Mouse (Mus musculus) embryo, embryonic 11.5 days (tissue): ENCODE measurements around the gene C130073F10Rik.
"Not testable (repeated sequence)": the region's sequence is repeated elsewhere in the genome, so short reads cannot be mapped to it uniquely, and the experiment has no call there.

Experiments used
- DNase-seq: peaks from one replicate; pipeline ENCODE4 v3.0.0-alpha.2; 2012; ENCODE audit warnings: low read depth, low spot score

Gene C130073F10Rik

DNA sequence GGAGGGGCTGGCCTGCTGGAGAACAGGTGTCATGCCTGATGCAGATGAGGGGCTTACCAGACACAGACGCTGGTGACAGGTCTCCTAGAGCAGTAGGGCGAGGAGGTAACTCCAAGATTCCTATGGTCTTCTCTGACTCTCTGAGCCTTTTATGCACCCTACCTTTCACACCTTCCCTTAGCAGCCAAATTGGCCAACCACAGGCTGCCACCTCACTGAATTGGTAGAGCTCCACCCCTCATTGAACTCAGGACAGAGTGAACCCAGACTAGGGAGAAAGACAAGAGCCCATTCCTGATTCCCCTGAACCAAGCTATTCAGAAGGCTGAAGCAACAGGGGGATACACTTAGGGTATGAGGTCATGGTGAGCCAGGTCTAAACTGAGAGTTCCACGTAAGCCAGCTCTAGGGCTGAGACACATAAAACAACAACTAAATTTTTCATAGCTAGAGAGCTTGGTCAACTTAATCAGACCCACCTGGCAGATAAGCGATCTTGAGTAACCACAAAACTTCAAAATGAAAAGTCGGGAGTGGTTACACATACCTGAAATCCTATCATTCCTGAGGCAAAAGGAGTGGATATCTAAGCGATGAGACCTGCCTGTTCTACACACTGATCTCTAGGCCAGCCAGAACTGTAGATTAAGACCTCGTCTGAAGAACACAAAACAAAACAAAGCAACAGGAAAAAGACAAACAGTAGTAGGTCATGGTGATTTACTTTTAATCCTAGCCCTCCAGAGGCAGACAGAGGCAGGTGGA is at the start of gene C130073F10Rik:
Gene C130073F10Rik, minus strand, starts transcription at position 134 of the 765 bp plus-strand sequence.
- no peak for DNase-seq

DNA sequence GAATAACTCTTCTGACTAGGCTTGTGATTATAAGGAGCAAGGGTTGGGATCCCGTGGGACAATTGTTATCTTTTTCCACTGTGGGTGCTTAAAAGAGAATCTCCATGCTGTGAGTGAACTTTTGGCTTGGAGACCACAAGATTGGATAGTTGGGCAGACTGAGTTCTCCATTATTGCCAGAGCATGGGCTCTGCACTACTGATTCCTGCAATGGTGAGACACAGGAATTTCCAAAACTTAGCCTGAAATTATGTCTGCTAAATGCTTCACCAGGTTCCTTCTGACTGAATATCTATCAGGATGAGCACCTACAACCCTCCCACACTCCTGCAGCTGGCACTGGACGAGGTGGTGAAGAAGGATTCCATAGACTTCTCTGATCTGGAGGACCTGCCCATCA is 46.5 kb upstream of the C130073F10Rik start, which contains the start of gene Gm12794:
Gene Gm12794, plus strand, starts transcription at position 301 of the 400 bp plus-strand sequence.
- DNase-seq, result not testable (repeated sequence)

DNA sequence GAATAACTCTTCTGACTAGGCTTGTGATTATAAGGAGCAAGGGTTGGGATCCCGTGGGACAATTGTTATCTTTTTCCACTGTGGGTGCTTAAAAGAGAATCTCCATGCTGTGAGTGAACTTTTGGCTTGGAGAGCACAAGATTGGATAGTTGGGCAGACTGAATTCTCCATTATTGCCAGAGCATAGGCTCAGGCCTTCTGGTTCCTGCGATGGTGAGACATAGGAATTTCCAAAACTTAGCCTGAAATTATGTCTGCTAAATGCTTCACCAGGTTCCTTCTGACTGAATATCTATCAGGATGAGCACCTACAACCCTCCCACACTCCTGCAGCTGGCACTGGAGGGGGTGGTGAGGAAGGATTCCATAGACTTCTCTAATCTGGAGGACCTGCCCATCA is 15.2 kb upstream of the C130073F10Rik start, which contains the start of gene Gm12800:
Gene Gm12800, plus strand, starts transcription at position 301 of the 400 bp plus-strand sequence.
- not testable (repeated sequence) for DNase-seq

DNA sequence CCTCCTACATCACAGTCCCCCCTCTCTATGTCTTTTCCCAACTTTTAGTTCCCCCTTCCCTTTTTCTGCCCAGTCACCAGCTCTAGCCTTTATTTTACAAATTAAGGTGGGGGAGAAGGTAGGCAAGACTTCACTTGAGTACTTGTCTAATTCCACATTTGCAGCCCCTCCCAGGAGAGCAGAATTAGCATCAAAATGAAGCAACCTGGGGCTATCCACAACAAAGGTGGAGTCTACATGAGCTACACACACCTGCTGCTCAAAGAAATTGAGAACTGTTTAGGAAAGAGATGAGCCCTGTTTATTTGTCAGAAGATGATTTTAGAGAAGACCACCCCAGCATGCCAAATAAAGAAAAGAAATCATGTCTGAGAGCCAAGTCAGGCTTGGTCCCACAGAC is 4.2 kb downstream of the C130073F10Rik start:
- no peak for DNase-seq

DNA sequence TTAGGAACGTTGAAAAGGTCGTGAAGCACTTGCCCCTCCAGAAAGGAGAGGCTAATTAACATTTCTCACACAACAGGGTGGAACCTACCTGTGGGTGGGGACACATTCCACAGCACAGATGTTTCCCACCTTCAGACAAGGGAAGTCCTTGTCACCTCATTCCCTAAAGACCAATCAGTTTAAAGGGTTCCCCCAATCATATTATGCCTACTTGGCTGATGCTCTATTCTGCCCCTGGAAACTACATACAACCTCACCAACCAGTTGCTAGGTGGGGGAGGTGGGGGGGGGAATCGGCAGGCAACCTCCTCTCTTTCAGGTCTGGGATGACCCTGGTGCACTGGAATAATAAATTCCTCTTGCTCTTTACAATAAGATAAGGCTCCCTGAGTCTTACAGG is 9.9 kb downstream of the C130073F10Rik start:
- no peak for DNase-seq

DNA sequence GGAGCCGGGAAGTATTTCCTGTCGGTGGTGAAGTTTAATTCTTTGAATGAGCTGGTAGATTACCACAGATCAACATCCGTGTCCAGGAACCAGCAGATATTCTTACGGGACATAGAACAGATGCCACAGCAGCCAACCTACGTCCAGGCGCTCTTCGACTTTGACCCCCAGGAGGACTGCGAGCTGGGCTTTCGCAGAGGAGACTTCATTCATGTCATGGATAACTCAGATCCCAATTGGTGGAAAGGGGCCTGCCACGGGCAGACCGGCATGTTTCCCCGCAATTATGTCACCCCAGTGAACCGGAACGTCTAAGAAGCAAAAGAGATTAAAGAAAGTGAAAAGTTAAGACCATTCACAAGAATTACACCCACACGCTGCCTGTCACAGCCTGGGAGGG is 17.9 kb downstream of the C130073F10Rik start:
- DNase-seq, result not testable (repeated sequence)

DNA sequence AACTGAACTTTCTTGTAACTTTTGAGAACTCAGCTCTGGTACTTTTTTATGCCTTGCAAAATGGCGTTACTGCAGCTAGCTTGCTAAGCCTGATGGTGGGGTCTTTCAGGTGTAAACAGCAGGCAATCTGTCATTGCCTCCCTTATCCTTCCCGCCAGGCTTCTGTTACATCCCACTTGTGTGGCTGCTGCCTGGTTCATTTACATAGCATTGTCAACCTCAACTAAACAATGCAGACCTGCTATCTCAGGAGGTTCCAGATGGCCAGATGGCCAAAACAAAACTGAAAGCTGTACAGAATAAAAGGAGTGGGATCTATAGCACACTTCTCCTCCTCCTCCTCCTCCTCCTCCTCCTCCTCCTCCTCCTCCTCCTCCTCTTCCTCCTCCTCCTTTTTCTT is 21.6 kb downstream of the C130073F10Rik start:
- not testable (repeated sequence) for DNase-seq

DNA sequence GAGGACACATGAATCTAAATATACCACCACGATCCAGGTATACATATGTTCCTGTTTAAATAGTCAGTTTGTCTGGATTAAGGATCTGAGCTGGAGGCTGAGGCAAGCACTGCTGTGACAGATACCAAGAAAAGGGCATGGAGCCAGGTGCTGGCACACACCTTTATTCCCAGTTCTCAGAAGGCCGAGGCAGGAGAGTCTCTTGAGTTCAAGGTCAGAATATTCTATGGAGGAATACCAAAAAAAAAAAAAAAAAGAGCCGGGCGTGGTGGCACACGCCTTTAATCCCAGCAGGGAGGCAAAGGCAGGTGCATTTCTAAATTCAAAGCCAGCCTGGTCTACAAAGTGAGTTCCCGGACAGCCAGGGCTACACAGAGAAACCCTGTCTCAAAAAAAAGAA is 31.3 kb downstream of the C130073F10Rik start:
- no peak for DNase-seq

DNA sequence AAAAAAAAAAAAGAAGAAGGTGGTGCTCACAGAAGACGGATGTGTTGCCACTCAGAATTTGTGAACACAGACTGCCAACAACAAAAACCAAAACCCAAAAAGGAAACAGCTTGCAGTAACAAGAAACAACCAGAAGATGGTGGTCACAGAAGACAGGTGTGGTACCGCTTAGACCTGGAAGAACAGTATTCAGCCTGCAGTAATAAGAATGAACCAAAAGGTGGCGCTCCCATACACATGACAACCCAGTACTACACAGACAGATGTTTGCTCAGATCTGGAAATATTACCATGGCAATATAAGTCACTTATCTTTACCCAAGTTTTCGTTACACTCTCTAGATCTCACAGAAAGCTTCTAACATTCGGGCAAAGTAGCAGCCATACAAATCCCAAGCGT is 32.7 kb downstream of the C130073F10Rik start:
- DNase-seq, result peak; percentile 27

DNA sequence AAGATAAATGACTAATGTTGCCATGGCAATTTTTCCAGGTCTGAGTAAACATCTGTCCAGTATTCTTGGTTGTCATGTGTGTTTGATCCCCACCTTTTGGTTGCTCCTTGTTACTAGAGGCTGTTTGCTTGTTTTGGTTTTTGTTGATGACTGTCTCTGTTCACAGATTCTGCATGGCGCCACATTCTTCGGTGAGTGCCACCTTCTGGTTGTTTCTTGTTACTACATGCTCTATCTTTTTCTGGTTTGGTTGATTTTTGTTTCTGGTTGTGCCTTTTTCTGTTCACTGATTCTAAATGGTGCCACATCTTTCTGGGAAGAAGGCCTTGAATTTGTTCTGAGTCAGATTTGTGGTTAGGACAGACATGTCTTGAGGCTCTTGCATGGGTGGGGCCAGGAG is 42.7 kb downstream of the C130073F10Rik start:
- DNase-seq, result no peak

DNA sequence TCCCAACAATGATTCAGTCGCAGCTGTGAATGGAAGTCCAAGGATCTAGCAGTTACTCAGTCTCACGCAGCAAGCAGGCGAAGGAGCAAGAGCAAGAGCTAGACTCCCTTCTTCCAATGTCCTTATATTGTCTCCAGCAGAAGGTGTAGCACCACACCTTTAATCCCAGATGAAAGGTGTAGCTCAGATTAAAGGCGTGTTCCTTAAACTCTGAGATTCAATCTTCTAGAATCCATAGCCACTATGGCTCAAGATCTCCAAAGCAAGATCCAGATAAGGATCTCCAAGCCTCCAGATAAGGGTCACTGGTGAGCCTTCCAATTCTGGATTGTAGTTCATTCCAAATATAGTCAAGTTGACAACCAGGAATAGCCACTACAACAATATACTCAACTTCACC is 49.7 kb downstream of the C130073F10Rik start, which contains the start of gene B020004J07Rik:
Gene B020004J07Rik, minus strand, starts transcription at position 101 of the 400 bp plus-strand sequence.
- not testable (repeated sequence) for DNase-seq
